In the genomic region with DNA sequence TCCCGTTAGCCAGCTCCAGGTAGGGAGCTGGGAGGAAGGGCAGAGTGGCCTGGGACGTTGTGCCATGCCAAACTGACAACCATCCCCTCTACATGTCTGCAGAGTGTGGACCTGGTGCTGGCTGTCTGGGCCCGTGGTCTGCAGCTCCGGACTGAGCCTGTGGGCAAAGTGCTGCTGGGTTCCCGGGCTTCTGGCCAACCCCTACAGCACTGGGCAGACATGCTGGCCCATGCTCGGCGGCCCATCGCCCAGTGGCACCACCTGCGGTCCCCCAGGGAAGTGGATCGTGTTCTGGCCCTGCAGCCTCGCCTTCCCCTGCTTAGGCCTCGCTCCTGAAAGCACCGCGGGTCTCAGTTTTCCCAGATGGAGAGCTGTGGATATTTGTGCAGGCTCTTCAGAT, we compare ENCODE assay signal across 13 mouse cellular contexts. TPM values are rescaled to one million over a fixed set of nuclear protein-coding genes. Genes with fewer than 3 reads are reported as not detected.
DNase-seq lines count a peak whose midpoint lies in the region; ATAC-seq and TF ChIP-seq lines count a peak whose summit lies in the region.
"Had no signal": no experiment of that assay in that cellular context is flagged by ENCODE, and none has a peak within 500 bp of the region (broad histone marks: within the 10 kb centered on the region; RNA-seq: fewer than 3 reads in every experiment).

No protein-coding gene starts in this region.

- peaks cover 9% of the 10 kb centered on the region for H3K4me1 ChIP-seq in cerebellum, adult 2 months (ENCODE audit: control insufficient read depth, insufficient read depth, low read length)
- H3K4me1 ChIP-seq in heart, embryonic 14.5 days (ENCODE audit: control insufficient read depth in 2 of 2, insufficient read depth in 2 of 2, low read length in 2 of 2): peaks cover 21 to 25% of the 10 kb centered on the region in 2 experiments
- H3K4me1 ChIP-seq in intestine, embryonic 15.5 days (replicated peaks): peaks cover 27% of the 10 kb centered on the region

- H3K27ac ChIP-seq in cerebellum, adult 2 months (ENCODE audit: insufficient read depth, low read length): no peak overlapping the region
- peak overlapping the region in 1 of 2 experiments; percentile 71; a peak in 1 of 4 replicates for H3K27ac ChIP-seq in heart, embryonic 14.5 days (replicated peaks in 1 of 2; ENCODE audit: control insufficient read depth in 1 of 2, insufficient read depth in 1 of 2, low read depth in 2 of 2, low read length in 2 of 2)
- H3K27ac ChIP-seq in intestine, embryonic 15.5 days: peak overlapping the region; percentile 32; the same call in 1 of the 2 replicates
- H3K27ac ChIP-seq: heart, adult 2 months had no signal

- ATAC-seq in heart, embryonic 14.5 days (ENCODE audit: insufficient number of reproducible peaks, insufficient read depth, low FRiP score, low read depth): no peak
- no peak for ATAC-seq in intestine, embryonic 15.5 days

- no peak; the same call in 1 of the 2 replicates for TF ChIP-seq CTCF in cerebellum, adult 2 months (IDR thresholded peaks at IDR 0.05; ENCODE audit: borderline replicate concordance, insufficient read depth, low read depth, low read length)

- no peak for TF ChIP-seq POLR2A in cerebellum, adult 2 months (IDR thresholded peaks at IDR 0.05; ENCODE audit: borderline replicate concordance, insufficient read depth, low read length)

- no peak overlapping the region for H3K4me3 ChIP-seq in cerebellum, adult 2 months (replicated peaks; ENCODE audit: insufficient read depth, low read depth, low read length)
- no peak overlapping the region for H3K4me3 ChIP-seq in heart, embryonic 14.5 days (ENCODE audit: control insufficient read depth in 1 of 2, insufficient read depth in 1 of 2, low read depth in 1 of 2, low read length in 2 of 2)
- H3K4me3 ChIP-seq in intestine, embryonic 15.5 days (replicated peaks): no peak overlapping the region
- H3K4me3 ChIP-seq: heart, adult 2 months had no signal

- intact Hi-C loops in heart, postnatal 25 days (cut with DNase I): loop anchor here (1.0 to 5.0 kb wide), 5 partner anchors 37 to 237 kb away; no protein-coding TSS in a partner anchor

- peak; percentile 53 to 56 for DNase-seq in cerebellum, adult 2 months
- DNase-seq in cerebellum, adult 11 months: no peak
- no peak for DNase-seq in heart, postnatal 25 days (ENCODE audit: low spot score)
- DNase-seq in cerebellum, postnatal 14 days: peak; percentile 75 to 77
- no peak for DNase-seq in right cerebral cortex, postnatal 14 days
- no peak for DNase-seq in left cerebral cortex, adult 8-10 months (ENCODE audit: low spot score in 2 of 2)
- DNase-seq: kidney, adult 2 months had no signal

- no peak overlapping the region for H3K4me2 ChIP-seq in heart, embryonic 14.5 days (ENCODE audit: low read length)
- no peak overlapping the region for H3K4me2 ChIP-seq in intestine, embryonic 15.5 days (replicated peaks)

- 24% methylated on average over 14 of the region's 14 CpGs for WGBS in cerebellum, adult 2 months
- WGBS in heart, embryonic 14.5 days: 86% methylated on average over 14 of the region's 14 CpGs
- WGBS in intestine, embryonic 15.5 days: 79% methylated on average over 14 of the region's 14 CpGs

- peak overlapping the region; percentile 64; the same call in 1 of the 2 replicates for H3K9ac ChIP-seq in heart, embryonic 14.5 days (ENCODE audit: low read length)
- no peak overlapping the region for H3K9ac ChIP-seq in intestine, embryonic 15.5 days

- no peaks in the 10 kb centered on the region for H3K9me3 ChIP-seq in heart, embryonic 14.5 days (ENCODE audit: control insufficient read depth, low read length)
- H3K9me3 ChIP-seq in intestine, embryonic 15.5 days: no peaks in the 10 kb centered on the region

- H3K36me3 ChIP-seq in heart, embryonic 14.5 days (ENCODE audit: control insufficient read depth, insufficient read depth, low read length): no peaks in the 10 kb centered on the region
- no peaks in the 10 kb centered on the region for H3K36me3 ChIP-seq in intestine, embryonic 15.5 days

- no peaks in the 10 kb centered on the region for H3K27me3 ChIP-seq in cerebellum, adult 2 months (ENCODE audit: control insufficient read depth, insufficient read depth, low read length)
- H3K27me3 ChIP-seq in heart, embryonic 14.5 days (ENCODE audit: control insufficient read depth, insufficient read depth, low read length): no peaks in the 10 kb centered on the region
- no peaks in the 10 kb centered on the region for H3K27me3 ChIP-seq in intestine, embryonic 15.5 days (replicated peaks)

RNA-seq across cellular contexts. Expression of a gene that starts 1.6 kb away (rescaled TPM):
- 0.52 TPM in 1 of 2 replicates, not detected in the other for polyA plus RNA-seq in cerebellum, adult 2 months (2012; rRNA removed)
- polyA plus RNA-seq in heart, embryonic 14.5 days (2014; fragmentation: Nextera tagmentation; extraction: Ambion mirVana): 24.1 and 31.7 TPM in 2 replicates
- total RNA-seq in heart, postnatal 25 days (2021): 1 to 10 TPM; 4.4 to 7.1 TPM
- 4.8 and 4.9 TPM in 2 replicates for polyA plus RNA-seq in intestine, embryonic 15.5 days (2015; fragmentation: Nextera tagmentation; extraction: Ambion mirVana)
- 1 to 10 TPM; 1.9 to 9.6 (median 5.2) TPM for total RNA-seq in left cerebral cortex, adult 8-10 months (2022)
- polyA plus RNA-seq: liver, adult 2 months had no signal

RNA-seq across cellular contexts. Expression of a gene that starts 5.3 kb away (rescaled TPM):
- polyA plus RNA-seq in cerebellum, adult 2 months (2012; rRNA removed): not detected in 2 replicates
- polyA plus RNA-seq in heart, embryonic 14.5 days (2014; fragmentation: Nextera tagmentation; extraction: Ambion mirVana): not detected in 2 replicates
- not detected for total RNA-seq in heart, postnatal 25 days (2021)
- polyA plus RNA-seq in intestine, embryonic 15.5 days (2015; fragmentation: Nextera tagmentation; extraction: Ambion mirVana): 5.4 and 5.6 TPM in 2 replicates
- total RNA-seq in left cerebral cortex, adult 8-10 months (2022): not detected
- total RNA-seq: adrenal gland, postnatal 4 days; heart, adult 2 months; liver, adult 2 months had no signal
- polyA plus RNA-seq: forebrain, embryonic 14.5 days; heart, adult 2 months; liver, adult 2 months had no signal

RNA-seq across cellular contexts. Expression of a gene that starts 20.6 kb away (rescaled TPM):
- polyA plus RNA-seq in cerebellum, adult 2 months (2012; rRNA removed): 4.2 and 5.9 TPM in 2 replicates
- polyA plus RNA-seq in heart, embryonic 14.5 days (2014; fragmentation: Nextera tagmentation; extraction: Ambion mirVana): 48.6 and 49.3 TPM in 2 replicates
- 10 to 100 TPM; 43.7 to 48.1 TPM for total RNA-seq in heart, postnatal 25 days (2021)
- polyA plus RNA-seq in intestine, embryonic 15.5 days (2015; fragmentation: Nextera tagmentation; extraction: Ambion mirVana): 130 and 145 TPM in 2 replicates
- 10 to 100 TPM; 10.8 to 18.8 (median 13.9) TPM for total RNA-seq in left cerebral cortex, adult 8-10 months (2022)

RNA-seq across cellular contexts. Expression of a gene that starts 52.1 kb away (rescaled TPM):
- polyA plus RNA-seq in cerebellum, adult 2 months (2012; rRNA removed): 401 and 405 TPM in 2 replicates
- 516 and 537 TPM in 2 replicates for polyA plus RNA-seq in heart, embryonic 14.5 days (2014; fragmentation: Nextera tagmentation; extraction: Ambion mirVana)
- total RNA-seq in heart, postnatal 25 days (2021): 100 to 1,000 TPM; 692 to 727 TPM
- polyA plus RNA-seq in intestine, embryonic 15.5 days (2015; fragmentation: Nextera tagmentation; extraction: Ambion mirVana): 282 and 329 TPM in 2 replicates
- total RNA-seq in left cerebral cortex, adult 8-10 months (2022): 1,000 to 10,000 TPM in 1 of 4 experiments, 100 to 1,000 TPM in 3; 328 to 1,203 (median 591) TPM

RNA-seq across cellular contexts. Expression of a gene that starts 57.5 kb away (rescaled TPM):
- polyA plus RNA-seq in cerebellum, adult 2 months (2012; rRNA removed): 1.00 and 1.0 TPM in 2 replicates
- not detected in 2 replicates for polyA plus RNA-seq in heart, embryonic 14.5 days (2014; fragmentation: Nextera tagmentation; extraction: Ambion mirVana)
- 1 to 10 TPM; 3.0 to 4.1 TPM for total RNA-seq in heart, postnatal 25 days (2021)
- polyA plus RNA-seq in intestine, embryonic 15.5 days (2015; fragmentation: Nextera tagmentation; extraction: Ambion mirVana): 1.2 and 1.9 TPM in 2 replicates
- 10 to 100 TPM in 2 of 4 experiments, 1 to 10 TPM in 1, not detected in 1; 2.2 to 24.0 (median 19.7) TPM for total RNA-seq in left cerebral cortex, adult 8-10 months (2022)
- polyA plus RNA-seq: forebrain, embryonic 14.5 days; heart, adult 2 months had no signal

Comparison
In these comparisons a context has a peak if more than half of its experiments do, and no peak if none do; other contexts are left out.
1. DNase-seq: peak in cerebellum, adult 2 months (2 of 2) and cerebellum, postnatal 14 days (2 of 2); none in cerebellum, adult 11 months (single experiment), heart, postnatal 25 days (single experiment), right cerebral cortex, postnatal 14 days (single experiment) and left cerebral cortex, adult 8-10 months (0 of 2).